Mouse (Mus musculus): Measurements from ENCODE around the gene BC049352. TPM values are rescaled to one million over a fixed set of nuclear protein-coding genes. Genes with fewer than 3 reads are reported as not detected.

Gene BC049352
- polyA plus RNA-seq, 1 experiment from 2014 or later, result not detected

- DNase-seq (ENCODE audit: low spot score) (no peak), ATAC-seq (replicated peaks; ENCODE audit: low FRiP score, low TSS enrichment, low read depth) (no peak)
- Histone ChIP-seq H3K4me2 (ENCODE audit: low read length) (no peak overlapping the region), H3K9me3 (ENCODE audit: control insufficient read depth, low read length) (no peaks in the 10 kb centered on the region), H3K27me3 (replicated peaks; ENCODE audit: control insufficient read depth, insufficient read depth, low read length) (no peaks in the 10 kb centered on the region), H3K9ac (ENCODE audit: low read length) (no peak overlapping the region), H3K4me3 (ENCODE audit: low read depth, low read length) (no peak overlapping the region), H3K36me3 (ENCODE audit: control insufficient read depth, insufficient read depth, low read length) (no peaks in the 10 kb centered on the region), H3K27ac (ENCODE audit: low read depth) (no peak overlapping the region), H3K4me1 (replicated peaks; ENCODE audit: control insufficient read depth, insufficient read depth, low read length) (no peaks in the 10 kb centered on the region)
- 52% methylated on average over 3 of the region's 3 CpGs for WGBS
Measured at GRCm38 (mm10) chr9:45182521-45182920, 714 bp downstream of the BC049352 start.

GRCm38 (mm10) chr9:45183266-45183665 is 1.5 kb downstream of the BC049352 start:
- no peaks in the 10 kb centered on the region for H3K36me3 ChIP-seq (ENCODE audit: control insufficient read depth, insufficient read depth, low read length)
- no peaks in the 10 kb centered on the region for H3K27me3 ChIP-seq (replicated peaks; ENCODE audit: control insufficient read depth, insufficient read depth, low read length)
- H3K4me3 ChIP-seq (ENCODE audit: low read depth, low read length), result no peak overlapping the region
- WGBS, result 86% methylated on average over 6 of the region's 6 CpGs
- ATAC-seq (replicated peaks; ENCODE audit: low FRiP score, low TSS enrichment, low read depth) (no peak), DNase-seq (ENCODE audit: low spot score) (no peak)
- no peaks in the 10 kb centered on the region for H3K9me3 ChIP-seq (ENCODE audit: control insufficient read depth, low read length)
- no peak overlapping the region for H3K9ac ChIP-seq (ENCODE audit: low read length)
- no peak overlapping the region for H3K27ac ChIP-seq (ENCODE audit: low read depth)
- no peaks in the 10 kb centered on the region for H3K4me1 ChIP-seq (replicated peaks; ENCODE audit: control insufficient read depth, insufficient read depth, low read length)
- H3K4me2 ChIP-seq (ENCODE audit: low read length), result no peak overlapping the region

GRCm38 (mm10) chr9:45185250-45185649 is 3.4 kb downstream of the BC049352 start:
- H3K36me3 ChIP-seq (ENCODE audit: control insufficient read depth, insufficient read depth, low read length), result no peaks in the 10 kb centered on the region
- DNase-seq (ENCODE audit: low spot score) (no peak), ATAC-seq (replicated peaks; ENCODE audit: low FRiP score, low TSS enrichment, low read depth) (no peak)
- no peak overlapping the region for H3K4me3 ChIP-seq (ENCODE audit: low read depth, low read length)
- H3K27ac ChIP-seq (ENCODE audit: low read depth), result no peak overlapping the region
- H3K9me3 ChIP-seq (ENCODE audit: control insufficient read depth, low read length), result no peaks in the 10 kb centered on the region
- no peak overlapping the region for H3K9ac ChIP-seq (ENCODE audit: low read length)
- no peak overlapping the region for H3K4me2 ChIP-seq (ENCODE audit: low read length)
- H3K4me1 ChIP-seq (replicated peaks; ENCODE audit: control insufficient read depth, insufficient read depth, low read length), result no peaks in the 10 kb centered on the region
- no peaks in the 10 kb centered on the region for H3K27me3 ChIP-seq (replicated peaks; ENCODE audit: control insufficient read depth, insufficient read depth, low read length)
- WGBS, result 74% methylated on average over 4 of the region's 4 CpGs

- 88% methylated on average over 10 of the region's 10 CpGs for WGBS
- Histone ChIP-seq H3K27me3 (replicated peaks; ENCODE audit: control insufficient read depth, insufficient read depth, low read length) (no peaks in the 10 kb centered on the region), H3K36me3 (ENCODE audit: control insufficient read depth, insufficient read depth, low read length) (no peaks in the 10 kb centered on the region), H3K4me1 (replicated peaks; ENCODE audit: control insufficient read depth, insufficient read depth, low read length) (no peaks in the 10 kb centered on the region), H3K27ac (ENCODE audit: low read depth) (no peak overlapping the region), H3K4me2 (ENCODE audit: low read length) (no peak overlapping the region), H3K9ac (ENCODE audit: low read length) (no peak overlapping the region), H3K9me3 (ENCODE audit: control insufficient read depth, low read length) (no peaks in the 10 kb centered on the region), H3K4me3 (ENCODE audit: low read depth, low read length) (no peak overlapping the region)
- ATAC-seq (replicated peaks; ENCODE audit: low FRiP score, low TSS enrichment, low read depth), result no peak
- no peak for DNase-seq (ENCODE audit: low spot score)
Measured at GRCm38 (mm10) chr9:45188570-45189563, 7.1 kb downstream of the BC049352 start.

GRCm38 (mm10) chr9:45189661-45190174 is 7.9 kb downstream of the BC049352 start:
- ATAC-seq (replicated peaks; ENCODE audit: low FRiP score, low TSS enrichment, low read depth), result no peak

GRCm38 (mm10) chr9:45195468-45195867 is 13.7 kb downstream of the BC049352 start:
- H3K27me3 ChIP-seq (replicated peaks; ENCODE audit: control insufficient read depth, insufficient read depth, low read length), result no peaks in the 10 kb centered on the region
- no peaks in the 10 kb centered on the region for H3K9me3 ChIP-seq (ENCODE audit: control insufficient read depth, low read length)
- ATAC-seq (replicated peaks; ENCODE audit: low FRiP score, low TSS enrichment, low read depth), result no peak
- H3K4me1 ChIP-seq (replicated peaks; ENCODE audit: control insufficient read depth, insufficient read depth, low read length), result no peaks in the 10 kb centered on the region
- no peak overlapping the region for H3K4me3 ChIP-seq (ENCODE audit: low read depth, low read length)
- DNase-seq (ENCODE audit: low spot score), result no peak
- no peaks in the 10 kb centered on the region for H3K36me3 ChIP-seq (ENCODE audit: control insufficient read depth, insufficient read depth, low read length)
- H3K4me2 ChIP-seq (ENCODE audit: low read length), result no peak overlapping the region
- H3K27ac ChIP-seq (ENCODE audit: low read depth), result no peak overlapping the region
- H3K9ac ChIP-seq (ENCODE audit: low read length), result no peak overlapping the region
- WGBS, result 76% methylated on average over 4 of the region's 4 CpGs

More at GRCm38 (mm10) chr9:45189661-45190174, 7.9 kb downstream of the BC049352 start:
- Histone ChIP-seq H3K9ac (ENCODE audit: low read length) (no peak overlapping the region), H3K4me3 (ENCODE audit: low read depth, low read length) (no peak overlapping the region), H3K4me1 (replicated peaks; ENCODE audit: control insufficient read depth, insufficient read depth, low read length) (no peaks in the 10 kb centered on the region), H3K36me3 (ENCODE audit: control insufficient read depth, insufficient read depth, low read length) (no peaks in the 10 kb centered on the region), H3K27me3 (replicated peaks; ENCODE audit: control insufficient read depth, insufficient read depth, low read length) (no peaks in the 10 kb centered on the region), H3K4me2 (ENCODE audit: low read length) (no peak overlapping the region), H3K27ac (ENCODE audit: low read depth) (no peak overlapping the region), H3K9me3 (ENCODE audit: control insufficient read depth, low read length) (no peaks in the 10 kb centered on the region)
- DNase-seq (ENCODE audit: low spot score), result no peak
- WGBS, result 93% methylated on average over 4 of the region's 4 CpGs

GRCm38 (mm10) chr9:45196125-45196830 is 14.5 kb downstream of the BC049352 start:
- ATAC-seq (replicated peaks; ENCODE audit: low FRiP score, low TSS enrichment, low read depth), result no peak
- no peak for DNase-seq (ENCODE audit: low spot score)

GRCm38 (mm10) chr9:45197549-45197948 is 15.7 kb downstream of the BC049352 start:
- H3K36me3 ChIP-seq (ENCODE audit: control insufficient read depth, insufficient read depth, low read length), result no peaks in the 10 kb centered on the region
- DNase-seq (ENCODE audit: low spot score), result no peak
- no peak overlapping the region for H3K27ac ChIP-seq (ENCODE audit: low read depth)
- H3K4me2 ChIP-seq (ENCODE audit: low read length), result no peak overlapping the region
- ATAC-seq (replicated peaks; ENCODE audit: low FRiP score, low TSS enrichment, low read depth), result no peak
- no peaks in the 10 kb centered on the region for H3K4me1 ChIP-seq (replicated peaks; ENCODE audit: control insufficient read depth, insufficient read depth, low read length)
- no peaks in the 10 kb centered on the region for H3K27me3 ChIP-seq (replicated peaks; ENCODE audit: control insufficient read depth, insufficient read depth, low read length)
- H3K4me3 ChIP-seq (ENCODE audit: low read depth, low read length), result no peak overlapping the region
- H3K9ac ChIP-seq (ENCODE audit: low read length), result no peak overlapping the region
- H3K9me3 ChIP-seq (ENCODE audit: control insufficient read depth, low read length), result no peaks in the 10 kb centered on the region
- WGBS, result 82% methylated on average over 5 of the region's 5 CpGs

More at GRCm38 (mm10) chr9:45196125-45196830, 14.5 kb downstream of the BC049352 start:
- H3K9ac ChIP-seq (ENCODE audit: low read length), result no peak overlapping the region
- no peaks in the 10 kb centered on the region for H3K36me3 ChIP-seq (ENCODE audit: control insufficient read depth, insufficient read depth, low read length)
- H3K4me3 ChIP-seq (ENCODE audit: low read depth, low read length), result no peak overlapping the region
- 75% methylated on average over 8 of the region's 8 CpGs for WGBS
- H3K9me3 ChIP-seq (ENCODE audit: control insufficient read depth, low read length), result no peaks in the 10 kb centered on the region
- no peak overlapping the region for H3K4me2 ChIP-seq (ENCODE audit: low read length)
- no peaks in the 10 kb centered on the region for H3K27me3 ChIP-seq (replicated peaks; ENCODE audit: control insufficient read depth, insufficient read depth, low read length)
- no peaks in the 10 kb centered on the region for H3K4me1 ChIP-seq (replicated peaks; ENCODE audit: control insufficient read depth, insufficient read depth, low read length)
- H3K27ac ChIP-seq (ENCODE audit: low read depth), result no peak overlapping the region

Measured in intestine, embryonic 14.5 days (tissue).